Mouse (Mus musculus) forebrain, postnatal 0 days (tissue): ENCODE results near the gene Rpl7a. TPM values are rescaled to one million over a fixed set of nuclear protein-coding genes. Genes with fewer than 3 reads are reported as not detected.

Experiments used
- ATAC-seq: fragments of 200-750 bp; cut with Nextera tagmentation; 2 replicates; pipeline ENCODE4 v1.8.0; 2017; ENCODE audit warnings: mild to moderate bottlenecking, moderate library complexity
- DNase-seq: peaks from one replicate; pipeline ENCODE4 v3.0.0-alpha.2; 2015
- H3K27ac ChIP-seq: fragments of 300-500 bp; sonication (generic); 2 replicates; pipeline ENCODE4 v1.5.1; 2014; ENCODE audit warnings: low read depth, mild to moderate bottlenecking, antibody characterized with exemption, low read length, moderate library complexity, mixed read lengths
- H3K27me3 ChIP-seq: fragments of 300-500 bp; sonication (generic); 2 replicates; pipeline ENCODE4 v1.6.1; 2014; ENCODE audit warnings: mild to moderate bottlenecking, low read length, mixed read lengths; ENCODE audit not compliant: insufficient read depth
- H3K36me3 ChIP-seq: fragments of 300-500 bp; sonication (generic); 2 replicates; pipeline ENCODE4 v1.6.1; 2014; ENCODE audit warnings: mild to moderate bottlenecking, moderate library complexity; ENCODE audit not compliant: insufficient read depth
- H3K4me1 ChIP-seq: fragments of 300-500 bp; sonication (generic); 2 replicates; pipeline ENCODE4 v1.6.1; 2014; ENCODE audit warnings: antibody characterized with exemption; ENCODE audit not compliant: insufficient read depth
- H3K4me2 ChIP-seq: fragments of 300-500 bp; sonication (generic); 2 replicates; pipeline ENCODE4 v1.6.1; 2014; ENCODE audit warnings: low read depth, mild to moderate bottlenecking, moderate library complexity
- H3K4me3 ChIP-seq: fragments of 300-500 bp; sonication (generic); 2 replicates; pipeline ENCODE4 v1.5.1; 2014; ENCODE audit warnings: low read depth, low read length, mixed read lengths
- H3K9ac ChIP-seq: fragments of 300-500 bp; sonication (generic); 2 replicates; pipeline ENCODE4 v1.6.1; 2014; ENCODE audit warnings: mild to moderate bottlenecking
- H3K9me3 ChIP-seq: fragments of 300-500 bp; sonication (generic); 2 replicates; pipeline ENCODE4 v1.6.1; 2016; ENCODE audit warnings: low read length
- CTCF ChIP-seq: sonication (generic); IDR thresholded peaks from 2 replicates; pipeline ENCODE4 v1.5.1; 2016; ENCODE audit warnings: antibody characterized with exemption, control low read depth, low read depth
- WGBS: fragments of 180-500 bp; shearing (Covaris S2); extraction: QIAGEN DNeasy Blood & Tissue Kit; methylation state at CpG from one replicate; pipeline ENCODE4 v1.1.7; 2014; 5-methylcytosine and 5-hydroxymethylcytosine counted together
- polyA plus RNA-seq: library from polyadenylated mRNA; unstranded; fragments of >200 nt; fragmentation: Nextera tagmentation; extraction: Ambion mirVana; gene quantifications from 2 replicates; pipeline ENCODE4 v1.2.1, GENCODE M21; 2015
- total RNA-seq: library from RNA; depleted of rRNA; stranded (reverse); fragments of >200 nt; gene quantifications from 2 replicates; pipeline ENCODE4 v1.2.3, GENCODE M21; 2014

The Rpl7a gene
- total and polyA plus RNA-seq, 2 experiments from 2014 or later: 522 to 1,164 TPM

DNA sequence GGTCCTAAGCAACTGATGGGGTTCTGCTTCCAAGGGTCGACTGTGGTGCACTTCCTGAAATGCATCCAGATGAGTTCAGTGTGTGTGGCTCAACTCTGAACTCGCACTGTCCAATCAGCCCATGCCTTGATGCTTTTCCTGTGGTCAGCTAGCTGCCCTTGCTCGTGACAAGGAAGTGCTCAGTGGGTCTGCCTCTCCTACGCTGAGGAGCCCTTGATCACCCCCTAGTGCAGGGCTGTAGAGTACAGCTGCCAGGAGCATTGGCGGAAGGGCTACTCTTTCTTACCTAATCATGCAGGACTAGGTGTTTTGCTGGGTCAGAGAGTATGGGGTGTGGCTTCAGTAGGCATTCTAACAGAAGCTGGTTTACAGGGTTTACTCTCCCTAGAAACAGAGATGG lies 31.0 kb downstream of the Rpl7a start:
- Histone ChIP-seq H3K4me2 (no peak overlapping the region), H3K9ac (no peak overlapping the region), H3K9me3 (no peaks in the 10 kb centered on the region), H3K27me3 (no peaks in the 10 kb centered on the region), H3K27ac (no peak overlapping the region), H3K36me3 (no peaks in the 10 kb centered on the region), H3K4me3 (no peak overlapping the region), H3K4me1 (no peaks in the 10 kb centered on the region)
- TF ChIP-seq CTCF: 0 out of 2 replicates have a peak, but pooled peaks have one; percentile 11
- DNase-seq (no peak), ATAC-seq (no peak)
- WGBS: 43% methylated on average over 5 of the region's 5 CpGs

DNA sequence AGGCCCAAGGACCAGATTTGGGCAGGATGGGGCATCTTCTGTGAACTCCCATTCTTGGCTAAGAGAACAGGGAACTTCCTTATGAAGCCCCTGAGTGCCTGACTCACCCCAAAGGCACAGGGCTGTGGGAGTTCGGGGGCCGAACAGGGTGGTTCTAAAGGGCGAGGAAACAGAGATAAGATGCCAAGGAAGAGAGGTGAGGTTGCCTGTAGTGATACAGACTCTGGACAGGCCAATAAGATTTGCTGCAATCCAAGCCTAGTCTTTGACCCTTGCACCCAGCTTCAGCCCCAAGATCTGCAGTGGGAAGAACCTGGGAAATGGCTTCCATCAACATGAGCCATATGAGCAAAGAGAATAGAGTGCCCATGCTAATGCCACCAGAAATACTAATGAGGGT lies 32.7 kb downstream of the Rpl7a start:
- Histone ChIP-seq H3K9ac (no peak overlapping the region), H3K4me3 (no peak overlapping the region), H3K4me2 (no peak overlapping the region), H3K27ac (no peak overlapping the region), H3K4me1 (no peaks in the 10 kb centered on the region), H3K36me3 (no peaks in the 10 kb centered on the region), H3K27me3 (no peaks in the 10 kb centered on the region), H3K9me3 (no peaks in the 10 kb centered on the region)
- no peak for ATAC-seq
- DNase-seq: no peak
- no peak for TF ChIP-seq CTCF
- 84% methylated on average over 3 of the region's 3 CpGs for whole genome bisulfite sequencing

DNA sequence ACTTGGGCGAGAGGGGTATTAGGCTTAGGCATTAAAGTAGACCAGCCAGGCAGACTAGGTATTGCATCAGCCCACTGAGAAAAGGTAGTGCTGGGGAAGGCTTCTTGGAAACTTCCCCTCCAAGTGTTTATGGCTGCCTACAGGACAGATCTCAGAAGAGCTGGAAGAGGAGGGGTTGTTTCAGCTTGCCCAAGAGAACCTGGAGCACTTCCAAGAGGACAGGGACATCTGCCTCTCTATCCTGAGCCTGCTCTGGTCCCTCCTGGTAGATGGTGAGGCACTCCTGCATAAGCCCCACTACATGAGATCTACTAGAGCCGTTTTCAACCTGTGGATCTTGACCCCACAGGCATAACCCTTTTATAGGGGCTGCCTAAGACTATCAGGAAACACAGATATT lies 39.8 kb downstream of the Rpl7a start:
- Histone ChIP-seq H3K27me3 (no peaks in the 10 kb centered on the region), H3K27ac (no peak overlapping the region), H3K4me1 (no peaks in the 10 kb centered on the region), H3K36me3 (peaks cover 52% of the 10 kb centered on the region), H3K9ac (no peak overlapping the region), H3K4me3 (no peak overlapping the region), H3K9me3 (no peaks in the 10 kb centered on the region), H3K4me2 (no peak overlapping the region)
- no peak for TF ChIP-seq CTCF
- 90% methylated on average over 2 of the region's 2 CpGs for WGBS
- DNase-seq (no peak), ATAC-seq (no peak)

DNA sequence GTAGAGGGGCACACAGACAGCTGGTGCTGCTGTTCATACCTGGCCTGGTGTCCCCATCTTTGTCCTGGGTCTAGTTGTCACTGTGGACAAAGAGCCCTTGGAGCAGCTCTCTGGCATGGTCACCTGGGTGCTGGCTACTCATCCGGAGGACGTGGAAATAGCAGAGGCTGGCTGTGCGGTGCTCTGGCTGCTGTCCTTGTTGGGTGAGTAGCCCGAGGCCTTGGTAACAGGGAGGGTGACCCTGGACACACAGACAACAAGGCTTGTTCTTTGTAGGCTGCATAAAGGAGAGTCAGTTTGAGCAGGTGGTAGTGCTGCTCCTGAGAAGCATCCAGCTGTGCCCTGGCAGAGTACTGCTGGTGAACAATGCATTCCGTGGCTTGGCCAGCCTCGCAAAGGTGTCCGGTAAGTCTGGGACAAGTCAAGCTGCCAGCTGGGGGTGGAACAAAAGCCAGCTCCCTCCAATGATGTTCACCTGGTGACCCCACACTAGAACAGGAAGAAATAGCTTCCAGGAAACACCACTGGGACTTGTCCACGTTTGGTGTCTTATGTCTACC lies 40.9 kb downstream of the Rpl7a start:
- no peak for ATAC-seq
- H3K36me3 ChIP-seq: peaks cover 60% of the 10 kb centered on the region
- no peak for TF ChIP-seq CTCF

DNA sequence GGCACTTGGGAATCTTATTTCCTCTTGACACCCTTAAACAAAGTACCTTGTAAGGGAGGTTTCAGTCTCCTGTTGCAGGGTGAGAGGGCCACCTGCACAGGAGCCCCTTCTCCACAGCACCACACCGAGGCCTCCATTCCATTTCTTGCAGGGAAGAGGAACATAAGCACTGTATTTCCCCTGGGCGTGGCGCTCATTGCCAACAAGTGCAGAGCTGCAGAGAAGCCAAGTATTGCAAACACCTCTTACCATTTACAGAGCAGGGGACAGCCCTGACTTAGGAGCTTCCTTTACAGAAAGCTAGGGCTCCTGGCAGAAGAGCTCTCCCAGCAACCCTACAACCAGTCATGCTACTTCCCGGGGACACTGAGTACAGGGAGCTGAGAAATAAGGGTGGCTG lies 41.6 kb downstream of the Rpl7a start:
- Histone ChIP-seq H3K4me3 (no peak overlapping the region), H3K36me3 (peaks cover 68% of the 10 kb centered on the region), H3K27me3 (no peaks in the 10 kb centered on the region), H3K4me1 (no peaks in the 10 kb centered on the region), H3K9me3 (no peaks in the 10 kb centered on the region), H3K9ac (no peak overlapping the region), H3K27ac (no peak overlapping the region), H3K4me2 (no peak overlapping the region)
- TF ChIP-seq CTCF: no peak
- ATAC-seq (no peak), DNase-seq (no peak)
- 96% methylated on average over 4 of the region's 4 CpGs for WGBS

More for the DNA sequence above, 40.9 kb downstream of the Rpl7a start:
- DNase-seq: no peak
- H3K27ac ChIP-seq: no peak overlapping the region
- no peak overlapping the region for H3K9ac ChIP-seq
- H3K9me3 ChIP-seq: no peaks in the 10 kb centered on the region
- no peaks in the 10 kb centered on the region for H3K4me1 ChIP-seq
- 89% methylated on average over 8 of the region's 8 CpGs for WGBS
- H3K4me3 ChIP-seq: no peak overlapping the region
- no peak overlapping the region for H3K4me2 ChIP-seq
- H3K27me3 ChIP-seq: no peaks in the 10 kb centered on the region

DNA sequence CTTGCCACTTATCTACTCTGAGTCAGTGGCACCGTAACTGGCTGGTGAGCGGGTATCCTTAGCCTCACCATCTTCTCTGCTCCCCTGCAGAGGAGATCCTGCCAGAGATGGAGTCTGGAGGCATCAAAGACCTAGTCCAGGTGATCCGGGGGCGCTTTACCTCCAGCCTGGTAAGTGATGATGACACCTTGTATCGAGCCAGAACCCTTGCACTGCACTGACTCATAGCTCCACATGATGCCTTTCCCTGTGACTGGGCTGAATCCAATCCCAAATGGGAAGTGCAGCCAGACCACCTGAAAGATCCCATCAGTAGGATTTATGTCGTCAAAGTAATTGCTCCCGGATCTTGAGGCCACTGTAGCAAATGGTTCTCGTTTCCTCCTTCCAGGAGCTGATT lies 42.3 kb downstream of the Rpl7a start:
- TF ChIP-seq CTCF: no peak
- Histone ChIP-seq H3K36me3 (peaks cover 74% of the 10 kb centered on the region), H3K9ac (no peak overlapping the region), H3K27me3 (no peaks in the 10 kb centered on the region), H3K4me3 (no peak overlapping the region), H3K4me2 (no peak overlapping the region), H3K9me3 (no peaks in the 10 kb centered on the region), H3K4me1 (no peaks in the 10 kb centered on the region), H3K27ac (no peak overlapping the region)
- DNase-seq (no peak), ATAC-seq (no peak)
- WGBS: 93% methylated on average over 8 of the region's 8 CpGs

DNA sequence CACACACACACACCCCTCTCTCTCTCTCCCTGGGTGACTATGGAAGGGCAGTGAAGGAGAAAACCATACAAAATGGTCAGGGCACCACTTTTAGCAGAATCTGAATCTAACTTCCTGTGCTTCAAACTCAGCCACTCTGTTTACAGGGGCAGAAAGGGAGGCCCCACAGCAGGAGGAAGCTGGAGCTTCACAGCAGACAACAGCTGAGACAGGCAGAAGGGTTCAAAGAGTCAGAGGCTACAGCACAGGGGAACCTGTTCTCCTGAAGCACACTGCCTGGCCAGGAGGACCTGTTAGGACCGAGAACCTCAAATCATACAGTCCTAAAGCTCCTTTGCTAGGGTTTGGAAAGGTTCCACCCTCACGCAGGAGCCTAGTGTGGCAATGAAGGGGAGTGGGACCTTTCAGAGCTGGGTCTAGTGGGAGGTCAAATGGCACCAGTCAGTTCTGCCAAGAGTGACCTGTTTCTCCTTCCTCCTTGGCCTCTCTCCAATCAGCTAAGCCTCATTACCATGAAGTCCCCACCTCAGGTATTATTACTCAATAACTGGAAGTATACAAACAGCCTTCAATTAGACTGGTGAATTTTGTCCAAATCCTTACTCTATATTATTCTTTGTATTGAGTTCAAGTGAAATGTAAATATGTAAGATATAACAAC lies 44.3 kb downstream of the Rpl7a start:
- no peaks in the 10 kb centered on the region for H3K4me1 ChIP-seq
- no peak overlapping the region for H3K27ac ChIP-seq
- H3K36me3 ChIP-seq: peaks cover 87% of the 10 kb centered on the region
- no peak for ATAC-seq
- H3K9ac ChIP-seq: no peak overlapping the region
- 87% methylated on average over 2 of the region's 2 CpGs for WGBS
- no peaks in the 10 kb centered on the region for H3K27me3 ChIP-seq
- TF ChIP-seq CTCF: no peak
- no peaks in the 10 kb centered on the region for H3K9me3 ChIP-seq
- no peak for DNase-seq
- H3K4me3 ChIP-seq: no peak overlapping the region
- H3K4me2 ChIP-seq: no peak overlapping the region
